Mouse (Mus musculus) kidney, postnatal 0 days (tissue): ENCODE results near the gene Chmp4b. TPM values are rescaled to one million over a fixed set of nuclear protein-coding genes. Genes with fewer than 3 reads are reported as not detected.

Experiments
- ATAC-seq: fragments of 200-750 bp; cut with Nextera tagmentation; replicated peaks from 2 replicates; pipeline ENCODE4 v1.8.0; 2017; ENCODE audit warnings: low read depth, moderate number of reproducible peaks, moderate TSS enrichment, moderate library complexity; ENCODE audit not compliant: low FRiP score
- DNase-seq: peaks from one replicate; pipeline ENCODE4 v3.0.0-alpha.2; 2016; ENCODE audit warnings: low spot score
- H3K27ac ChIP-seq: fragments of 300-500 bp; sonication (generic); 2 replicates; pipeline ENCODE4 v1.5.1; 2014; ENCODE audit warnings: mild to moderate bottlenecking
- H3K27me3 ChIP-seq: fragments of 300-500 bp; sonication (generic); 2 replicates; pipeline ENCODE4 v1.6.1; 2014; ENCODE audit warnings: low read length, mixed read lengths; ENCODE audit not compliant: insufficient read depth
- H3K36me3 ChIP-seq: fragments of 300-500 bp; sonication (generic); 2 replicates; pipeline ENCODE4 v1.6.1; 2014; ENCODE audit warnings: low read length, mixed read lengths; ENCODE audit not compliant: insufficient read depth
- H3K4me1 ChIP-seq: fragments of 300-500 bp; sonication (generic); replicated peaks from 2 replicates; pipeline ENCODE4 v1.6.1; 2014; ENCODE audit warnings: antibody characterized with exemption, low read length, mixed read lengths; ENCODE audit not compliant: insufficient read depth
- H3K4me2 ChIP-seq: fragments of 300-500 bp; sonication (generic); 2 replicates; pipeline ENCODE4 v1.6.1; 2014; ENCODE audit warnings: mild to moderate bottlenecking, low read length, moderate library complexity, mixed read lengths
- H3K4me3 ChIP-seq: fragments of 300-500 bp; sonication (generic); replicated peaks from 2 replicates; pipeline ENCODE4 v1.5.1; 2014; ENCODE audit warnings: low read depth, low read length
- H3K9ac ChIP-seq: fragments of 300-500 bp; sonication (generic); 2 replicates; pipeline ENCODE4 v1.6.1; 2014; ENCODE audit warnings: low read depth, low read length
- H3K9me3 ChIP-seq: fragments of 300-500 bp; sonication (generic); replicated peaks from 2 replicates; pipeline ENCODE4 v1.6.1; 2016; ENCODE audit warnings: low read length, inconsistent platforms, mixed read lengths
- CTCF ChIP-seq: IDR thresholded peaks from 2 replicates; pipeline ENCODE4 v1.5.1; 2016; ENCODE audit warnings: antibody characterized with exemption, low read depth, mild to moderate bottlenecking, moderate library complexity
- WGBS: fragments of 180-500 bp; shearing (Covaris S2); extraction: QIAGEN DNeasy Blood & Tissue Kit; methylation state at CpG from one replicate; pipeline ENCODE4 v1.1.7; 2014; 5-methylcytosine and 5-hydroxymethylcytosine counted together
- polyA plus RNA-seq: library from polyadenylated mRNA; unstranded; fragments of >200 nt; fragmentation: Nextera tagmentation; extraction: Ambion mirVana; gene quantifications from 2 replicates; pipeline ENCODE4 v1.2.1, GENCODE M21; 2015

The Chmp4b gene
- polyA plus RNA-seq, 1 experiment from 2014 or later: 34.7 TPM

- H3K27ac ChIP-seq: no peak overlapping the region
- no peaks in the 10 kb centered on the region for H3K9me3 ChIP-seq
- H3K4me1 ChIP-seq: no peaks in the 10 kb centered on the region
- H3K4me2 ChIP-seq: no peak overlapping the region
- H3K36me3 ChIP-seq: peaks cover 32% of the 10 kb centered on the region
- H3K4me3 ChIP-seq: no peak overlapping the region
- H3K9ac ChIP-seq: no peak overlapping the region
- WGBS: 85% methylated on average over 14 of the region's 14 CpGs
- no peak for DNase-seq
- H3K27me3 ChIP-seq: no peaks in the 10 kb centered on the region
- ATAC-seq: no peak
- no peak for TF ChIP-seq CTCF
Observed at GRCm38 (mm10) chr2:154689391-154689790, 37.9 kb downstream of the Chmp4b start.

- TF ChIP-seq CTCF: no peak
- H3K4me1 ChIP-seq: no peaks in the 10 kb centered on the region
- no peaks in the 10 kb centered on the region for H3K9me3 ChIP-seq
- no peaks in the 10 kb centered on the region for H3K27me3 ChIP-seq
- H3K36me3 ChIP-seq: peaks cover 39% of the 10 kb centered on the region
- DNase-seq: no peak
- H3K4me2 ChIP-seq: no peak overlapping the region
- no peak overlapping the region for H3K4me3 ChIP-seq
- H3K9ac ChIP-seq: no peak overlapping the region
- no peak for ATAC-seq
- WGBS: 98% methylated on average over 5 of the region's 5 CpGs
- no peak overlapping the region for H3K27ac ChIP-seq
Observed at GRCm38 (mm10) chr2:154690959-154691358, 39.5 kb downstream of the Chmp4b start.

GRCm38 (mm10) chr2:154693186-154693940 is 41.9 kb downstream of the Chmp4b start:
- 72% methylated on average over 11 of the region's 11 CpGs for WGBS
- Histone ChIP-seq H3K36me3 (peaks cover 39% of the 10 kb centered on the region), H3K9me3 (no peaks in the 10 kb centered on the region), H3K27ac (no peak overlapping the region), H3K4me2 (no peak overlapping the region), H3K9ac (no peak overlapping the region), H3K4me1 (no peaks in the 10 kb centered on the region), H3K4me3 (no peak overlapping the region), H3K27me3 (no peaks in the 10 kb centered on the region)
- DNase-seq (no peak), ATAC-seq (no peak)
- no peak for TF ChIP-seq CTCF

GRCm38 (mm10) chr2:154693941-154694256 is 42.4 kb downstream of the Chmp4b start:
- ATAC-seq (no peak), DNase-seq (no peak)
- Histone ChIP-seq H3K9ac (no peak overlapping the region), H3K27ac (no peak overlapping the region), H3K4me2 (no peak overlapping the region), H3K36me3 (peaks cover 39% of the 10 kb centered on the region), H3K4me3 (no peak overlapping the region), H3K4me1 (no peaks in the 10 kb centered on the region), H3K27me3 (no peaks in the 10 kb centered on the region), H3K9me3 (no peaks in the 10 kb centered on the region)
- TF ChIP-seq CTCF: no peak
- WGBS: 79% methylated on average over 12 of the region's 12 CpGs

- Histone ChIP-seq H3K4me1 (no peaks in the 10 kb centered on the region), H3K27me3 (no peaks in the 10 kb centered on the region), H3K9me3 (no peaks in the 10 kb centered on the region), H3K9ac (no peak overlapping the region), H3K27ac (no peak overlapping the region), H3K4me2 (no peak overlapping the region), H3K36me3 (peaks cover 31% of the 10 kb centered on the region), H3K4me3 (no peak overlapping the region)
- ATAC-seq (no peak), DNase-seq (no peak)
- 78% methylated on average over 8 of the region's 8 CpGs for WGBS
- no peak for TF ChIP-seq CTCF
Observed at GRCm38 (mm10) chr2:154695690-154696089, 44.2 kb downstream of the Chmp4b start.

- no peak for TF ChIP-seq CTCF
- Histone ChIP-seq H3K9me3 (no peaks in the 10 kb centered on the region), H3K36me3 (peaks cover 27% of the 10 kb centered on the region), H3K27me3 (no peaks in the 10 kb centered on the region), H3K27ac (no peak overlapping the region), H3K4me2 (no peak overlapping the region), H3K4me3 (no peak overlapping the region), H3K9ac (no peak overlapping the region), H3K4me1 (no peaks in the 10 kb centered on the region)
- 73% methylated on average over 3 of the region's 3 CpGs for WGBS
- DNase-seq: no peak
- no peak for ATAC-seq
Observed at GRCm38 (mm10) chr2:154696660-154697059, 45.2 kb downstream of the Chmp4b start.

- H3K9me3 ChIP-seq: no peaks in the 10 kb centered on the region
- WGBS: 93% methylated on average over 4 of the region's 4 CpGs
Observed at GRCm38 (mm10) chr2:154699360-154699759, 47.9 kb downstream of the Chmp4b start.

More at GRCm38 (mm10) chr2:154699360-154699759, 47.9 kb downstream of the Chmp4b start:
- TF ChIP-seq CTCF: no peak
- DNase-seq: no peak
- H3K4me3 ChIP-seq: no peak overlapping the region
- no peaks in the 10 kb centered on the region for H3K4me1 ChIP-seq
- H3K36me3 ChIP-seq: 0 out of 2 replicates have a peak, but pooled peaks cover 7% of the 10 kb centered on the region
- H3K4me2 ChIP-seq: no peak overlapping the region
- ATAC-seq: no peak
- H3K27ac ChIP-seq: no peak overlapping the region
- H3K9ac ChIP-seq: no peak overlapping the region
- H3K27me3 ChIP-seq: no peaks in the 10 kb centered on the region
